8 mouse cellular contexts compared by ENCODE assay signal in genomic region chr7:28811640-28812275, GRCm38 (mm10). TPM values are rescaled to one million over a fixed set of nuclear protein-coding genes. Genes with fewer than 3 reads are reported as not detected.
DNase-seq lines count a peak whose midpoint lies in the region; ATAC-seq and TF ChIP-seq lines count a peak whose summit lies in the region.

No protein-coding gene starts in this region.

- no peak for TF ChIP-seq CTCF in cerebellum, adult 2 months (IDR thresholded peaks at IDR 0.05; ENCODE audit: borderline replicate concordance, insufficient read depth, low read depth, low read length)
- TF ChIP-seq CTCF in spleen, adult 2 months (IDR thresholded peaks at IDR 0.05; ENCODE audit: extremely low read depth, insufficient read depth, insufficient read length, insufficient replicate concordance) = no peak

- WGBS in cerebellum, adult 2 months = under 1% methylated on average over 7 of the region's 7 CpGs
- WGBS in spleen, adult 2 months = 5% methylated on average over 7 of the region's 7 CpGs
- WGBS in limb, embryonic 14.5 days = 10% methylated on average over 7 of the region's 7 CpGs
- WGBS in stomach, embryonic 16.5 days = 5% methylated on average over 7 of the region's 7 CpGs

- peak overlapping the region; percentile 78 for H3K4me2 ChIP-seq in limb, embryonic 14.5 days (replicated peaks; ENCODE audit: low read depth, low read length, severe bottlenecking)
- peak overlapping the region; percentile 99 for H3K4me2 ChIP-seq in stomach, embryonic 16.5 days (ENCODE audit: low read depth, low read length)

- no peak for ATAC-seq in cerebellum, adult (ENCODE audit: insufficient number of reproducible peaks, low FRiP score, low TSS enrichment)
- ATAC-seq in limb, embryonic 14.5 days (ENCODE audit: low FRiP score, low read depth) = no peak
- no peak for ATAC-seq in stomach, embryonic 16.5 days (ENCODE audit: insufficient read depth, low FRiP score)

- peaks cover 12% of the 10 kb centered on the region for H3K4me1 ChIP-seq in cerebellum, adult 2 months (ENCODE audit: control insufficient read depth, insufficient read depth, low read length)
- H3K4me1 ChIP-seq in spleen, adult 2 months (ENCODE audit: control insufficient read depth, insufficient read depth, insufficient read length) = peaks cover 26% of the 10 kb centered on the region; the same call in 1 of the 2 replicates
- peaks cover 22% of the 10 kb centered on the region for H3K4me1 ChIP-seq in limb, embryonic 14.5 days (ENCODE audit: control insufficient read depth, insufficient read depth, low read length)
- H3K4me1 ChIP-seq in stomach, embryonic 16.5 days (ENCODE audit: control insufficient read depth, insufficient read depth, low read length) = peaks cover 56% of the 10 kb centered on the region

- no peaks in the 10 kb centered on the region for H3K9me3 ChIP-seq in limb, embryonic 14.5 days (ENCODE audit: control insufficient read depth, low read length)
- no peaks in the 10 kb centered on the region for H3K9me3 ChIP-seq in stomach, embryonic 16.5 days (replicated peaks; ENCODE audit: control insufficient read depth, low read length)

- TF ChIP-seq POLR2A in cerebellum, adult 2 months (IDR thresholded peaks at IDR 0.05; ENCODE audit: borderline replicate concordance, insufficient read depth, low read length) = no peak
- no peak for TF ChIP-seq POLR2A in spleen, adult 2 months (IDR thresholded peaks at IDR 0.05; ENCODE audit: low read depth, low read length)
- no peak for TF ChIP-seq POLR2A in limb, embryonic 14.5 days (IDR thresholded peaks at IDR 0.05; ENCODE audit: borderline replicate concordance, extremely low read depth, insufficient read depth, insufficient read length)

- H3K36me3 ChIP-seq in spleen, adult 2 months (ENCODE audit: control insufficient read depth, insufficient read depth, low read length) = peaks cover 40% of the 10 kb centered on the region
- peaks cover 49% of the 10 kb centered on the region for H3K36me3 ChIP-seq in limb, embryonic 14.5 days (ENCODE audit: control insufficient read depth, insufficient read depth, low read length)
- peaks cover 34% of the 10 kb centered on the region for H3K36me3 ChIP-seq in stomach, embryonic 16.5 days (ENCODE audit: control insufficient read depth, insufficient read depth, low read length)

- no peaks in the 10 kb centered on the region for H3K27me3 ChIP-seq in cerebellum, adult 2 months (ENCODE audit: control insufficient read depth, insufficient read depth, low read length)
- H3K27me3 ChIP-seq in spleen, adult 2 months (ENCODE audit: control insufficient read depth, insufficient read depth, low read length) = no peaks in the 10 kb centered on the region
- H3K27me3 ChIP-seq in limb, embryonic 14.5 days (ENCODE audit: control insufficient read depth, insufficient read depth, low read length) = no peaks in the 10 kb centered on the region
- H3K27me3 ChIP-seq in stomach, embryonic 16.5 days (ENCODE audit: control insufficient read depth, insufficient read depth, low read length) = no peaks in the 10 kb centered on the region

- H3K4me3 ChIP-seq in cerebellum, adult 2 months (replicated peaks; ENCODE audit: insufficient read depth, low read depth, low read length) = peak overlapping the region; percentile 91
- peak overlapping the region; percentile 93 for H3K4me3 ChIP-seq in spleen, adult 2 months (ENCODE audit: extremely low read depth, insufficient read depth, insufficient read length)
- peak overlapping the region; percentile 69 for H3K4me3 ChIP-seq in limb, embryonic 14.5 days (replicated peaks; ENCODE audit: low read length)
- H3K4me3 ChIP-seq in stomach, embryonic 16.5 days (replicated peaks; ENCODE audit: low read length) = peak overlapping the region; percentile 85

- H3K9ac ChIP-seq in limb, embryonic 14.5 days (ENCODE audit: low read depth, low read length, severe bottlenecking) = peak overlapping the region; percentile 88
- H3K9ac ChIP-seq in stomach, embryonic 16.5 days (ENCODE audit: low read length) = peak overlapping the region; percentile 79

- no peak for DNase-seq in cerebellum, adult 2 months
- no peak for DNase-seq in spleen, adult 2 months (ENCODE audit: low read depth in 1 of 2, low spot score in 2 of 2)
- no peak for DNase-seq in spleen, postnatal 36 days (ENCODE audit: low spot score in 2 of 2)
- no peak for DNase-seq in limb, embryonic 14.5 days (ENCODE audit: low spot score)
- DNase-seq in B cell, adult 2 months = no peak
- DNase-seq in urinary bladder, postnatal 36 days (ENCODE audit: low spot score in 2 of 2) = no peak

- no peak overlapping the region for H3K27ac ChIP-seq in cerebellum, adult 2 months (ENCODE audit: insufficient read depth, low read length)
- H3K27ac ChIP-seq in spleen, adult 2 months (ENCODE audit: insufficient read depth, low read length) = peak overlapping the region; percentile 98; the same call in 1 of the 2 replicates
- H3K27ac ChIP-seq in limb, embryonic 14.5 days (replicated peaks; ENCODE audit: low read depth, low read length) = no peak overlapping the region; the same call in 1 of the 2 replicates
- peak overlapping the region; percentile 99 for H3K27ac ChIP-seq in stomach, embryonic 16.5 days (ENCODE audit: low read length)

RNA-seq across cellular contexts. Expression of gene Hnrnpl, which starts 3.4 kb away (rescaled TPM):
- polyA plus RNA-seq in cerebellum, adult 2 months (2012; rRNA removed) = 366 and 379 TPM in 2 replicates
- polyA plus RNA-seq in spleen, adult 2 months (2012; rRNA removed) = 189 and 209 TPM in 2 replicates
- 525 and 571 TPM in 2 replicates for polyA plus RNA-seq in limb, embryonic 14.5 days (2012; rRNA removed)
- polyA plus RNA-seq in limb, embryonic 14.5 days (2014; fragmentation: Nextera tagmentation; extraction: Ambion mirVana) = 208 and 225 TPM in 2 replicates
- polyA plus RNA-seq in stomach, embryonic 16.5 days (2015; fragmentation: Nextera tagmentation; extraction: Ambion mirVana) = 170 and 200 TPM in 2 replicates

RNA-seq across cellular contexts. Expression of gene Ech1, which starts 13.3 kb away (rescaled TPM):
- polyA plus RNA-seq in cerebellum, adult 2 months (2012; rRNA removed) = 106 and 115 TPM in 2 replicates
- 101 and 108 TPM in 2 replicates for polyA plus RNA-seq in spleen, adult 2 months (2012; rRNA removed)
- polyA plus RNA-seq in limb, embryonic 14.5 days (2012; rRNA removed) = 165 and 172 TPM in 2 replicates
- polyA plus RNA-seq in limb, embryonic 14.5 days (2014; fragmentation: Nextera tagmentation; extraction: Ambion mirVana) = 176 and 200 TPM in 2 replicates
- polyA plus RNA-seq in stomach, embryonic 16.5 days (2015; fragmentation: Nextera tagmentation; extraction: Ambion mirVana) = 227 and 230 TPM in 2 replicates

RNA-seq across cellular contexts. Expression of gene Lgals4, which starts 21.9 kb away (rescaled TPM):
- polyA plus RNA-seq in cerebellum, adult 2 months (2012; rRNA removed) = 6.9 and 8.3 TPM in 2 replicates
- polyA plus RNA-seq in spleen, adult 2 months (2012; rRNA removed) = 11.6 and 13.3 TPM in 2 replicates
- polyA plus RNA-seq in limb, embryonic 14.5 days (2012; rRNA removed) = 17.9 and 18.0 TPM in 2 replicates
- polyA plus RNA-seq in limb, embryonic 14.5 days (2014; fragmentation: Nextera tagmentation; extraction: Ambion mirVana) = 5.9 and 7.0 TPM in 2 replicates
- polyA plus RNA-seq in stomach, embryonic 16.5 days (2015; fragmentation: Nextera tagmentation; extraction: Ambion mirVana) = 353 and 382 TPM in 2 replicates

RNA-seq across cellular contexts. Expression of gene Rinl, which starts 23.0 kb away (rescaled TPM):
- 3.0 and 3.1 TPM in 2 replicates for polyA plus RNA-seq in cerebellum, adult 2 months (2012; rRNA removed)
- polyA plus RNA-seq in spleen, adult 2 months (2012; rRNA removed) = 35.4 and 36.4 TPM in 2 replicates
- polyA plus RNA-seq in limb, embryonic 14.5 days (2012; rRNA removed) = 2.3 and 2.5 TPM in 2 replicates
- polyA plus RNA-seq in limb, embryonic 14.5 days (2014; fragmentation: Nextera tagmentation; extraction: Ambion mirVana) = 2.6 and 2.8 TPM in 2 replicates
- 5.0 and 5.9 TPM in 2 replicates for polyA plus RNA-seq in stomach, embryonic 16.5 days (2015; fragmentation: Nextera tagmentation; extraction: Ambion mirVana)

RNA-seq across cellular contexts. Expression of gene Nfkbib, which starts 44.4 kb away (rescaled TPM):
- 39.6 and 40.0 TPM in 2 replicates for polyA plus RNA-seq in cerebellum, adult 2 months (2012; rRNA removed)
- 51.1 and 67.9 TPM in 2 replicates for polyA plus RNA-seq in spleen, adult 2 months (2012; rRNA removed)
- 27.4 and 31.0 TPM in 2 replicates for polyA plus RNA-seq in limb, embryonic 14.5 days (2012; rRNA removed)
- polyA plus RNA-seq in limb, embryonic 14.5 days (2014; fragmentation: Nextera tagmentation; extraction: Ambion mirVana) = 37.4 and 41.9 TPM in 2 replicates
- polyA plus RNA-seq in stomach, embryonic 16.5 days (2015; fragmentation: Nextera tagmentation; extraction: Ambion mirVana) = 37.2 and 38.9 TPM in 2 replicates

Comparison
In these comparisons a context has a peak if more than half of its experiments do, and no peak if none do; other contexts are left out.
1. H3K27ac ChIP-seq: peak in spleen, adult 2 months (single experiment) and stomach, embryonic 16.5 days (single experiment); none in cerebellum, adult 2 months (single experiment) and limb, embryonic 14.5 days (single experiment).
2. RNA of gene Lgals4, which starts 21.9 kb away (polyA plus RNA-seq): 353 to 382 TPM in stomach, embryonic 16.5 days; 5.9 to 18.0 TPM in limb, embryonic 14.5 days, 11.6 to 13.3 TPM in spleen, adult 2 months and 6.9 to 8.3 TPM in cerebellum, adult 2 months; every median in the first group is over 10 times any median in the second.
3. Peak in every context shown above with its lines, with median percentiles within 50 percentile points of each other: H3K4me3 ChIP-seq.